Mouse (Mus musculus): ENCODE results near the gene Efcab5. TPM values are rescaled to one million over a fixed set of nuclear protein-coding genes. Genes with fewer than 3 reads are reported as not detected.
A peak's percentile ranks its signal among the peaks of the same experiment; 100 is the strongest.

Efcab5 gene
- polyA plus RNA-seq, 1 experiment = 1.7 TPM

GRCm38 (mm10) chr11:77106961-77107360 lies 81.8 kb downstream of the Efcab5 start:
- no peak overlapping the region for H3K27ac ChIP-seq (ENCODE audit: insufficient read depth, low read length)
- 93% methylated on average over 6 of the region's 6 CpGs for WGBS
- H3K4me3 ChIP-seq (replicated peaks; ENCODE audit: insufficient read depth, low read depth, low read length) = no peak overlapping the region
- TF ChIP-seq CTCF (IDR thresholded peaks at IDR 0.05; ENCODE audit: borderline replicate concordance, insufficient read depth, low read depth, low read length) (no peak), POLR2A (IDR thresholded peaks at IDR 0.05; ENCODE audit: borderline replicate concordance, insufficient read depth, low read length) (no peak)
- H3K27me3 ChIP-seq (ENCODE audit: control insufficient read depth, insufficient read depth, low read length) = no peaks in the 10 kb centered on the region
- DNase-seq = no peak
- H3K4me1 ChIP-seq (ENCODE audit: control insufficient read depth, insufficient read depth, low read length) = no peaks in the 10 kb centered on the region; the same call in 1 of the 2 replicates

- 16% methylated on average over 10 of the region's 10 CpGs for WGBS
- H3K27me3 ChIP-seq (ENCODE audit: control insufficient read depth, insufficient read depth, low read length) = no peaks in the 10 kb centered on the region
- peak; percentile 86 for TF ChIP-seq CTCF (IDR thresholded peaks at IDR 0.05; ENCODE audit: borderline replicate concordance, insufficient read depth, low read depth, low read length)
- TF ChIP-seq POLR2A (IDR thresholded peaks at IDR 0.05; ENCODE audit: borderline replicate concordance, insufficient read depth, low read length) = no peak
- no peak overlapping the region for H3K27ac ChIP-seq (ENCODE audit: insufficient read depth, low read length)
- H3K4me3 ChIP-seq (replicated peaks; ENCODE audit: insufficient read depth, low read depth, low read length) = no peak overlapping the region
- DNase-seq = peak; percentile 63 to 83
- no peaks in the 10 kb centered on the region for H3K4me1 ChIP-seq (ENCODE audit: control insufficient read depth, insufficient read depth, low read length)
These were observed 88.4 kb downstream of the Efcab5 start for GRCm38 (mm10) chr11:77100137-77100937.

GRCm38 (mm10) chr11:77098332-77098972 lies 90.3 kb downstream of the Efcab5 start:
- TF ChIP-seq POLR2A (IDR thresholded peaks at IDR 0.05; ENCODE audit: borderline replicate concordance, insufficient read depth, low read length) = no peak
- no peak for TF ChIP-seq CTCF (IDR thresholded peaks at IDR 0.05; ENCODE audit: borderline replicate concordance, insufficient read depth, low read depth, low read length)
- WGBS = 87% methylated on average over 19 of the region's 19 CpGs
- H3K4me1 ChIP-seq (ENCODE audit: control insufficient read depth, insufficient read depth, low read length) = no peaks in the 10 kb centered on the region

GRCm38 (mm10) chr11:77096991-77097390 lies 91.8 kb downstream of the Efcab5 start:
- TF ChIP-seq CTCF (IDR thresholded peaks at IDR 0.05; ENCODE audit: borderline replicate concordance, insufficient read depth, low read depth, low read length) (no peak), POLR2A (IDR thresholded peaks at IDR 0.05; ENCODE audit: borderline replicate concordance, insufficient read depth, low read length) (no peak)
- WGBS = 79% methylated on average over 7 of the region's 7 CpGs
- no peak for DNase-seq
- H3K27ac ChIP-seq (ENCODE audit: insufficient read depth, low read length) = no peak overlapping the region
- no peaks in the 10 kb centered on the region for H3K27me3 ChIP-seq (ENCODE audit: control insufficient read depth, insufficient read depth, low read length)
- no peak overlapping the region for H3K4me3 ChIP-seq (replicated peaks; ENCODE audit: insufficient read depth, low read depth, low read length)
- H3K4me1 ChIP-seq (ENCODE audit: control insufficient read depth, insufficient read depth, low read length) = no peaks in the 10 kb centered on the region

More at GRCm38 (mm10) chr11:77098332-77098972, 90.3 kb downstream of the Efcab5 start:
- no peak for DNase-seq
- no peaks in the 10 kb centered on the region for H3K27me3 ChIP-seq (ENCODE audit: control insufficient read depth, insufficient read depth, low read length)
- no peak overlapping the region for H3K27ac ChIP-seq (ENCODE audit: insufficient read depth, low read length)
- no peak overlapping the region for H3K4me3 ChIP-seq (replicated peaks; ENCODE audit: insufficient read depth, low read depth, low read length)

- Histone ChIP-seq H3K4me3 (replicated peaks; ENCODE audit: insufficient read depth, low read depth, low read length) (no peak overlapping the region), H3K27me3 (ENCODE audit: control insufficient read depth, insufficient read depth, low read length) (no peaks in the 10 kb centered on the region), H3K27ac (ENCODE audit: insufficient read depth, low read length) (no peak overlapping the region), H3K4me1 (ENCODE audit: control insufficient read depth, insufficient read depth, low read length) (no peaks in the 10 kb centered on the region)
- no peak for DNase-seq
- TF ChIP-seq POLR2A (IDR thresholded peaks at IDR 0.05; ENCODE audit: borderline replicate concordance, insufficient read depth, low read length) (no peak), CTCF (IDR thresholded peaks at IDR 0.05; ENCODE audit: borderline replicate concordance, insufficient read depth, low read depth, low read length) (no peak)
- 49% methylated on average over 3 of the region's 3 CpGs for WGBS
These were observed 92.2 kb downstream of the Efcab5 start for GRCm38 (mm10) chr11:77096581-77096980.

- TF ChIP-seq POLR2A (IDR thresholded peaks at IDR 0.05; ENCODE audit: borderline replicate concordance, insufficient read depth, low read length) (no peak), CTCF (IDR thresholded peaks at IDR 0.05; ENCODE audit: borderline replicate concordance, insufficient read depth, low read depth, low read length) (no peak)
- Histone ChIP-seq H3K4me3 (replicated peaks; ENCODE audit: insufficient read depth, low read depth, low read length) (no peak overlapping the region), H3K27me3 (ENCODE audit: control insufficient read depth, insufficient read depth, low read length) (no peaks in the 10 kb centered on the region), H3K27ac (ENCODE audit: insufficient read depth, low read length) (no peak overlapping the region), H3K4me1 (ENCODE audit: control insufficient read depth, insufficient read depth, low read length) (no peaks in the 10 kb centered on the region)
- 26% methylated on average over 10 of the region's 10 CpGs for WGBS
- no peak for DNase-seq
These were observed 93.6 kb downstream of the Efcab5 start for GRCm38 (mm10) chr11:77095206-77095605.

GRCm38 (mm10) chr11:77094136-77094535 lies 94.6 kb downstream of the Efcab5 start:
- no peaks in the 10 kb centered on the region for H3K4me1 ChIP-seq (ENCODE audit: control insufficient read depth, insufficient read depth, low read length)
- H3K27me3 ChIP-seq (ENCODE audit: control insufficient read depth, insufficient read depth, low read length) = no peaks in the 10 kb centered on the region
- no peak overlapping the region for H3K27ac ChIP-seq (ENCODE audit: insufficient read depth, low read length)
- 65% methylated on average over 8 of the region's 8 CpGs for WGBS
- DNase-seq = no peak
- TF ChIP-seq POLR2A (IDR thresholded peaks at IDR 0.05; ENCODE audit: borderline replicate concordance, insufficient read depth, low read length) (no peak), CTCF (IDR thresholded peaks at IDR 0.05; ENCODE audit: borderline replicate concordance, insufficient read depth, low read depth, low read length) (no peak)
- no peak overlapping the region for H3K4me3 ChIP-seq (replicated peaks; ENCODE audit: insufficient read depth, low read depth, low read length)

GRCm38 (mm10) chr11:77093208-77093607 lies 95.6 kb downstream of the Efcab5 start:
- H3K27ac ChIP-seq (ENCODE audit: insufficient read depth, low read length) = no peak overlapping the region
- H3K4me3 ChIP-seq (replicated peaks; ENCODE audit: insufficient read depth, low read depth, low read length) = peak overlapping the region; percentile 2
- peak; percentile 18 to 41 for DNase-seq
- H3K4me1 ChIP-seq (ENCODE audit: control insufficient read depth, insufficient read depth, low read length) = no peaks in the 10 kb centered on the region
- no peaks in the 10 kb centered on the region for H3K27me3 ChIP-seq (ENCODE audit: control insufficient read depth, insufficient read depth, low read length)
- TF ChIP-seq CTCF (IDR thresholded peaks at IDR 0.05; ENCODE audit: borderline replicate concordance, insufficient read depth, low read depth, low read length) = peak; percentile 43; the same call in 1 of the 2 replicates
- TF ChIP-seq POLR2A (IDR thresholded peaks at IDR 0.05; ENCODE audit: borderline replicate concordance, insufficient read depth, low read length) = no peak
- WGBS = 2% methylated on average over 11 of the region's 11 CpGs
